Mouse (Mus musculus): ENCODE results near the gene Clec4b2. TPM values are rescaled to one million over a fixed set of nuclear protein-coding genes. Genes with fewer than 3 reads are reported as not detected.
"Not testable (repeated sequence)": the region's sequence is repeated elsewhere in the genome, so short reads cannot be mapped to it uniquely, and the experiment has no call there.

Gene Clec4b2
- total RNA-seq (2014; rRNA removed), result not detected in 2 replicates
- not detected in 2 replicates for polyA plus RNA-seq (2012; rRNA removed)

DNA sequence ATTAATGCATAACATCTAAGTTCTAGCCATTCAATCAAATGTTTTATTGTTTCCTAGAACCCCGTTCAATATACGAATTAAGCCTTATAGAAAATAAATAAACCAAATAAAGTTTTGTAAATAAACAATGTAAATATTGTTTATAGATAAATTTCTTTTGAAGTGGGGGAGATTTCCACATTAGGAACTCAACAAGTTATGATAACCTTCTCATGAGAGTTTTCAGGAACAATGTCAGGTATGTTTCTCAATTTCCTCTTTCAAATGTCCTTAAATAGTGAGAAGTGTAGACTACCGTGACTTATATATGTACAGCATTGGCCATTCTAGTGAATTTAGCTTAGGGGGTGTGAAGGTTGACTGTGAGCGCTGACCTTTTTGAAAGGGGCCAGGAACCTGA, at the start of gene Clec4b2:
Clec4b2 (plus strand) TSS at position 301 of the 400 bp plus-strand sequence.
- H3K79me2 ChIP-seq (ENCODE audit: control insufficient read depth, insufficient read depth, low read length), result no peaks in the 10 kb centered on the region
- no peak within 1 kb of the TSS for H3K9ac ChIP-seq (ENCODE audit: low read depth, low read length)
- H3K4me1 ChIP-seq (ENCODE audit: control insufficient read depth, insufficient read depth, low read length), result no peaks in the 10 kb centered on the region
- H3K27ac ChIP-seq (replicated peaks; ENCODE audit: insufficient read depth, low read depth, low read length), result no peak within 1 kb of the TSS
- 84% methylated on average over 4 of the region's 4 CpGs for WGBS
- H3K4me3 ChIP-seq (ENCODE audit: insufficient read depth, low read depth, low read length), result no peak within 1 kb of the TSS
- TF ChIP-seq CTCF (IDR thresholded peaks at IDR 0.05; ENCODE audit: low read depth, low read length) (no peak), POLR2A (IDR thresholded peaks at IDR 0.05; ENCODE audit: extremely low read depth, insufficient read depth, low read length) (no peak)
- DNase-seq (ENCODE audit: extremely low read depth, low read depth, low spot score), result no peak
- no peaks in the 10 kb centered on the region for H3K36me3 ChIP-seq (ENCODE audit: control insufficient read depth, insufficient read depth, low read length)
- H3K27me3 ChIP-seq (ENCODE audit: control insufficient read depth, insufficient read depth, low read length), result no peaks in the 10 kb centered on the region

- Histone ChIP-seq H3K27me3 (ENCODE audit: control insufficient read depth, insufficient read depth, low read length) (no peaks in the 10 kb centered on the region), H3K9ac (ENCODE audit: low read depth, low read length) (no peak overlapping the region), H3K27ac (replicated peaks; ENCODE audit: insufficient read depth, low read depth, low read length) (no peak overlapping the region), H3K4me3 (ENCODE audit: insufficient read depth, low read depth, low read length) (no peak overlapping the region), H3K4me1 (ENCODE audit: control insufficient read depth, insufficient read depth, low read length) (no peaks in the 10 kb centered on the region), H3K79me2 (ENCODE audit: control insufficient read depth, insufficient read depth, low read length) (no peaks in the 10 kb centered on the region), H3K36me3 (ENCODE audit: control insufficient read depth, insufficient read depth, low read length) (no peaks in the 10 kb centered on the region)
- WGBS, result 64% methylated on average over 3 of the region's 3 CpGs
- DNase-seq (ENCODE audit: extremely low read depth, low read depth, low spot score), result peak; percentile 50
- TF ChIP-seq CTCF (IDR thresholded peaks at IDR 0.05; ENCODE audit: low read depth, low read length) (no peak), POLR2A (IDR thresholded peaks at IDR 0.05; ENCODE audit: extremely low read depth, insufficient read depth, low read length) (no peak)
Observed at GRCm38 (mm10) chr6:123123195-123123594, 49.5 kb upstream of the Clec4b2 start.

DNA sequence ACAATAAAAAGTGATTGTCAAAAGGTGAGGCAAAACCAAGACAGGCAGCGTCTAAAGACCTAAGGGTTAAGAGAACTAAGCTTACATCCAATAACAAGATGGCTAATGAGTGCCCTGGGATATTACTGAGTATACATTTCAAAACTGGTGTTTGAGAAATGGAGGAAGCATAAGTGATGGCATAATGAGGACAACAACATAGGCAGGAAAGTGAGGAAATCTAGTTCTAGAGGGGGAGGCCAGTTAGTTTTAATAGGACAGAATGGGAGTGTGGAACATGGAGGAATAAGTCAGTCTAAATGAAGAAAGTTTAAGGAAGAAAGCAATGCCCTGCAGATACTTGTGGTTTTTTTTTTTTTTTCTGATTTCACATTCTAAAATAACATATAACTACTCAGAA, 45.5 kb upstream of the Clec4b2 start:
- H3K4me1 ChIP-seq (ENCODE audit: control insufficient read depth, insufficient read depth, low read length), result no peaks in the 10 kb centered on the region
- DNase-seq (ENCODE audit: extremely low read depth, low read depth, low spot score), result no peak
- 52% methylated on average over 1 of the region's 1 CpGs for WGBS
- TF ChIP-seq POLR2A (IDR thresholded peaks at IDR 0.05; ENCODE audit: extremely low read depth, insufficient read depth, low read length) (no peak), CTCF (IDR thresholded peaks at IDR 0.05; ENCODE audit: low read depth, low read length) (no peak)
- H3K79me2 ChIP-seq (ENCODE audit: control insufficient read depth, insufficient read depth, low read length), result no peaks in the 10 kb centered on the region
- H3K4me3 ChIP-seq (ENCODE audit: insufficient read depth, low read depth, low read length), result no peak overlapping the region
- H3K27me3 ChIP-seq (ENCODE audit: control insufficient read depth, insufficient read depth, low read length), result no peaks in the 10 kb centered on the region
- H3K36me3 ChIP-seq (ENCODE audit: control insufficient read depth, insufficient read depth, low read length), result no peaks in the 10 kb centered on the region
- H3K27ac ChIP-seq (replicated peaks; ENCODE audit: insufficient read depth, low read depth, low read length), result no peak overlapping the region
- no peak overlapping the region for H3K9ac ChIP-seq (ENCODE audit: low read depth, low read length)

DNA sequence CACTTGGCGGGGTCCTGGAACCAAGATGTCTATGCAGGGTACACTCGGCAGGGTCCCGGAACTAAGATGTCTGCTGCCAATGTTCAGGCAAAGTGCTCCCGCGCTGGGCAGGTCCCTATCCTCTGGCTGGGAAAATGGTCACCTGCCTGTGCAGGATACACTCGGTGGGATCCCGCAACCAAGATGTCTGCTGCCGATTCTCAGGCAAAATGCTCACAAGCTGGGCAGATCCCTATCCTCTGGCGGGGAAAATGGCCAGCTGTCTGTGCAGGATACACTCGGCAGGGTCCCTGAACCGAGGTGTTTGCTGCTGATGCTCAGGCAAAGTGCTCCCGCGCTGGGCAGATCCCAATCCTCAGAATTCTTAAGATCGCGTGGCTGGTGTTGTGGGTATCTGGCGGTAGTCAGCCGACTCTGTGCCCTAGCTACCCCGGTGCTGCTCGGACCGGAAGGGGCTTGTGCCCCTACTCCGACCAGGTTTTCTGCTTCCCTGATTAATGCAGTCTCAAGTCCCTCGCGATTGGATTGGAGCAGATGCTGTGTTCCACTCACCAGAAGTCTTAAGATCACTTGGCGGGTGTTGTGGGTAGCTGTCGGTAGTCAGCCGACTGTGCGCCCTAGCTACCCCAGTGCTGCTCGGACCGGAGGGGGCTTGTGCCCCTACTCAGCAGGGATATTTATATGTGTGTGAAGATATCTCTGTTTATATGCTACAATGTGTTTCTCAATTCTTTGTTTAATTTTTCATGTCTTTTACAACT, 34.7 kb upstream of the Clec4b2 start:
- H3K27ac ChIP-seq (replicated peaks; ENCODE audit: insufficient read depth, low read depth, low read length); H3K36me3 ChIP-seq (ENCODE audit: control insufficient read depth, insufficient read depth, low read length); H3K4me1 ChIP-seq (ENCODE audit: control insufficient read depth, insufficient read depth, low read length); H3K4me3 ChIP-seq (ENCODE audit: insufficient read depth, low read depth, low read length); DNase-seq (ENCODE audit: extremely low read depth, low read depth, low spot score); H3K9ac ChIP-seq (ENCODE audit: low read depth, low read length); H3K79me2 ChIP-seq (ENCODE audit: control insufficient read depth, insufficient read depth, low read length); H3K27me3 ChIP-seq (ENCODE audit: control insufficient read depth, insufficient read depth, low read length): not testable (repeated sequence)
- WGBS, result 55% methylated on average over 29 of the region's 29 CpGs

GRCm38 (mm10) chr6:123170106-123170505, 2.6 kb upstream of the Clec4b2 start:
- no peaks in the 10 kb centered on the region for H3K36me3 ChIP-seq (ENCODE audit: control insufficient read depth, insufficient read depth, low read length)
- H3K79me2 ChIP-seq (ENCODE audit: control insufficient read depth, insufficient read depth, low read length), result no peaks in the 10 kb centered on the region
- H3K9ac ChIP-seq (ENCODE audit: low read depth, low read length), result no peak overlapping the region
- H3K27me3 ChIP-seq (ENCODE audit: control insufficient read depth, insufficient read depth, low read length), result no peaks in the 10 kb centered on the region
- WGBS, result 34% methylated on average over 1 of the region's 1 CpGs
- H3K4me1 ChIP-seq (ENCODE audit: control insufficient read depth, insufficient read depth, low read length), result no peaks in the 10 kb centered on the region
- DNase-seq (ENCODE audit: extremely low read depth, low read depth, low spot score), result peak; percentile 21
- no peak overlapping the region for H3K4me3 ChIP-seq (ENCODE audit: insufficient read depth, low read depth, low read length)
- TF ChIP-seq POLR2A (IDR thresholded peaks at IDR 0.05; ENCODE audit: extremely low read depth, insufficient read depth, low read length) (no peak), CTCF (IDR thresholded peaks at IDR 0.05; ENCODE audit: low read depth, low read length) (no peak)
- H3K27ac ChIP-seq (replicated peaks; ENCODE audit: insufficient read depth, low read depth, low read length), result no peak overlapping the region

DNA sequence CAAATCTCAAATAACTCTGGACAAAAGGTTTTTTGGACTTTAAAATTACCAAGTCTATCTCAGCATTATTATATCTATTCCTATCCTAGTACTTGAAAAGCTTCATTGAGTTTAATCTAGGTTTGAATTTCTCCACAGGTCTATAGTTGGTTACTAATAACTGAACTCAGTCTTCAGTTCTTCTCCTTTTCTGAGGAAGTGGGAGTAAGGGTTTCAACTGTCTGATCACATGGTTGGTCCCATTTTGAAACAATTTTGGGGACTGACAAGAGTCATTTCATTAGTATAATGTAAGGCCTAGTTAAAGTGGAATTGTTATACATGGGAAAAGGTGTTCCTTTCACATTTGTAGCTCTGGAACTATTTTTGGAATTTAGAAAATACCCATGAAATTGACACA, 1.7 kb upstream of the Clec4b2 start:
- H3K79me2 ChIP-seq (ENCODE audit: control insufficient read depth, insufficient read depth, low read length), result no peaks in the 10 kb centered on the region
- H3K4me3 ChIP-seq (ENCODE audit: insufficient read depth, low read depth, low read length), result no peak overlapping the region
- H3K4me1 ChIP-seq (ENCODE audit: control insufficient read depth, insufficient read depth, low read length), result no peaks in the 10 kb centered on the region
- H3K9ac ChIP-seq (ENCODE audit: low read depth, low read length), result no peak overlapping the region
- H3K36me3 ChIP-seq (ENCODE audit: control insufficient read depth, insufficient read depth, low read length), result no peaks in the 10 kb centered on the region
- no peaks in the 10 kb centered on the region for H3K27me3 ChIP-seq (ENCODE audit: control insufficient read depth, insufficient read depth, low read length)
- H3K27ac ChIP-seq (replicated peaks; ENCODE audit: insufficient read depth, low read depth, low read length), result no peak overlapping the region
- peak; percentile 26 for DNase-seq (ENCODE audit: extremely low read depth, low read depth, low spot score)
- no peak for TF ChIP-seq CTCF (IDR thresholded peaks at IDR 0.05; ENCODE audit: low read depth, low read length)
- TF ChIP-seq POLR2A (IDR thresholded peaks at IDR 0.05; ENCODE audit: extremely low read depth, insufficient read depth, low read length), result no peak

Data from liver, adult 2 months (tissue).